Mouse (Mus musculus) left cerebral cortex, postnatal 14 days (tissue): Measurements from ENCODE around the gene Zmym3. TPM values are rescaled to one million over a fixed set of nuclear protein-coding genes. Genes with fewer than 3 reads are reported as not detected.
"Not testable (repeated sequence)": the region's sequence is repeated elsewhere in the genome, so short reads cannot be mapped to it uniquely, and the experiment has no call there.

Source experiments
- DNase-seq, 2 experiments: peaks; one replicate each; pipeline ENCODE4 v3.0.0; 2021 to 2022; ENCODE audit warnings: low spot score in 2 of 2, mixed read lengths in 1 of 2
- intact Hi-C: fragments of 180-260 bp; cut with DNase I; formaldehyde crosslinking; loops from one replicate; pipeline ENCODE4 v1.15.1; 2025
- total RNA-seq, 2 experiments: library from RNA; stranded (reverse); gene quantifications; 2 replicates each; pipeline ENCODE4 v1.2.3; 2021

Zmym3 gene
- total RNA-seq, 2 experiments from 2014 or later, result 138 to 143 TPM

DNA sequence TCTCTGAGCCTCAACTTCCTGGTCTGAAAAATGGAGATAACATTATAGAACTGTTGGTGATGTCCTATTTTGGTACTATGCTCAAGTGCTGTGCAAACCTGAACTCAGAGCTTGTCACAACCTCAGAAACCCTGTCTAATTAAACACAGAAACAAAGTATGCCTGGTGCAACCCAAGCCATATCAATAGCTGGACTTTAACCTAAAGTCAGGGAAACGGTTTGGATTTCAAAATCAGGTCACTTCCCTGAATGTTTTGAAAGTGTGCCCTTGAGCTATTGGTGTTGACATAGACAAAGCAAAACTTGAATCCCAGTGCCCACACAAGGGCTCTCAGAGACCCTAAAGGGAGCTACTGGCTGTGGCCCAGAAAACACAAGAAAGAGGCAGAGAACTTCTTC lies 40.9 kb downstream of the Zmym3 start:
- DNase-seq, result no peak
- intact Hi-C loops, result no loop called here

DNA sequence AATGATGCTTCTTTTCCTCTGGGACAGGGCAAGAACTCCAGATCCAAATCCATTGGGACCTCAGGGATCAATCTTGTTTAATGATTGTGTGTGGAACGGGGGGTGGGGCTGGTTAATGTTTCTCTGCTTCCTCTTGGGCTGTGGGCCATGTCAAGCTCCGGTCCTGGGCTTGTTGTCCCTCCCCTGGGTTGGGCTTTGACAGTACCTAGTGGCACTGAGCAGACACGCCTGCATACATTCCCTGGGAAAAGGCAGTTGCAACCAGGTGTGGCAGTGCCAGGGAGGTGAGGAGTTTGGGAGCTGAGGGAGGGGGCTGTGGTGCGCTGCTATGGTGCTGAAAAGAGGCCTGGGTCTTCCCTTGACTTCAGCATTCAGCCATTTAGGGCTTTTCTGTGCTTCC lies 43.6 kb downstream of the Zmym3 start:
- intact Hi-C loops, result no loop called here
- DNase-seq, result no peak

DNA sequence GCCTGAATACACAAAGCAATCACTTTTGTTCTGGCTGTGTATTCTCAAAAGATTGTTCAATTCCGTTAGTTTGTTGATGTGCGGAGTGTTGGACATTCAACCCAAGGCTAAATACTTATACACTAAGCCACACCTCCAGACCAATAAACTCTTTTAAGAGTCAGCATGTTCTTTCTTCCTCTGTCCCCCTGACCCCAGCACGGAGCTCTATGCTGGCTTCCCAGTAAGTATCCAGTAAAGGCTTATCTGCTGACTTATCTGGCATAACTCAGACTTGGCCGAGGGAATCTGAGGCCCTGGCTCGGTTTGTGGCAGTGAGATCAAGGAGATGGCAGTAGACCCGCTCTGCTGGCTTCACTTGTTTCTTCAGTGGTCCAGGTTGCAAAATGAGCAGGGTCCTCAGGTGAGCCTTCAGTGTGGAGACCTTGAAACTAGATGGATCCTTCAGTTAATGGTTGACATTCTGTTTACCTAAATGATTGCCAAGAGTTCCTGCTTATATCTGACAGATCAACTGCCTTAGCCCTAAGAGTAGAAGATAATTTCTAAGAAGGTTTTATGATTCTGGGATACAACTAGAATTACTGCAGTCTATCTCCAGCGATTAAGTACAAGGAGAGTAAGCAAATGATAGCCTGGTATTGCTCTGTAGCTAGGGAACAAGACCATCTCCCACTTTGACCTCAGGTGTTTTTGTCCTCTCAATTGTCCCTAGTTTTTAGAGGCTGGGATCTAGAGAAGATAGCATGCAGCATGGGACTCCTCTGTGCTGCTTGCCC lies 44.3 kb downstream of the Zmym3 start, which contains the start of gene Gjb1:
Gene Gjb1 (plus strand): TSS at position 189 of the 779 bp plus-strand sequence.
- intact Hi-C loops, result no loop called here
- DNase-seq, result no peak

DNA sequence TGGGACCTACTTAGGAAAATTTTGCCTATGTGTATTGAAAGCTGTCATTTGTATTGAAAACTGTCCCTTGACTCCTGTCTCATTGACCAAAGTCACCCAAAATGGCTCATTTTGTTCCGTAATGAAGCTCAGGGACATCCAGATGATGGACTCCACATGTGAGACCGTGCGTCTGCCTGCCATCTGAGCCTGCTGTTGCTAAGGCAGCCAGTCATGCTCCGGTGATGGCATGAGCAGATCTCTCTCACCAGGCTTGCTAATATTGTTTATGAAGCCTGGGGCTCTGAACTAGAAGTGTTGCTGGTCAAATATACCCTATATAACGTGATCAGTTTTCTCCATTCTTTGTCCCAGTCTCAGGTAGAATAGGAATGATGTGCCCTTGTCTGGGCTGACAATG lies 47.7 kb downstream of the Zmym3 start:
- no peak for DNase-seq
- intact Hi-C loops, result no loop called here

DNA sequence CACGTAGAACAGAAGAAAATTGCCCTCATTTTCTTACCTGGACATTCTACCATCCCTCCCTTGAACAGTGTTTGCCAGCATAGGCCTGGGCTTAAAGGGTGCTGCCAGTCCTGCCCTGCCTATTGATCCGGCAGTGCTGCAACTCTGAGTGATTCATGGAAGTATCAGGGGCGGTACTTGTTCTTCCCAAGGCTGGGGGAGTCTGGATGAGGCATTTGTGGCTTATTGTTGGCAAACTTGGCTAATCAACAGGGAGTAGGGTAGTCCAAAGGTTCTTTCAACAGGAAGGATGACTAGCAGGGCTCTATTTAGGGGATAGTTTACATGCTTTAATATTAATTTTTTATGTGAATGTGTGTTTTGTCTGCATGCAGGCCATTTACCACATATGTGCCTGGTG lies 50.1 kb downstream of the Zmym3 start:
- DNase-seq, result no peak
- intact Hi-C loops, result no loop called here

DNA sequence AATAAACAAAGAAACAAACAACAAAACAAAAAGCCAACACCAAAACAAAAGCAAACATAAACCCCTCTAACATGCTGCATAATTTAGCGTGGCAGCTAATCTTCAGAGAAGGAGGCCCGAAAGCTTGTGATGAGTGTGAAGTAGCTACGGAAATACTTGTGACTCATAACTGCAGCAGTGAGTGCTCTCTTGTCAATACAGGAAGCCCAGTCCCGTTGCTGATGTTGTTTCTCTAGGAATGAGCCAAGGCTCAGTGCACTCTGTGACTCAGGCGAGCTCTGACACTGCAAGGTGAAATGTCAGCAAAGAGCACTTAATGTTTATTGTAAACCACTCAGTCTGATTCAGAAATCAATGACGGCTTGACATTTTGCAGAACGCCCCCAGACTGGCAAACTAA lies 51.6 kb downstream of the Zmym3 start:
- intact Hi-C loops, result no loop called here

DNA sequence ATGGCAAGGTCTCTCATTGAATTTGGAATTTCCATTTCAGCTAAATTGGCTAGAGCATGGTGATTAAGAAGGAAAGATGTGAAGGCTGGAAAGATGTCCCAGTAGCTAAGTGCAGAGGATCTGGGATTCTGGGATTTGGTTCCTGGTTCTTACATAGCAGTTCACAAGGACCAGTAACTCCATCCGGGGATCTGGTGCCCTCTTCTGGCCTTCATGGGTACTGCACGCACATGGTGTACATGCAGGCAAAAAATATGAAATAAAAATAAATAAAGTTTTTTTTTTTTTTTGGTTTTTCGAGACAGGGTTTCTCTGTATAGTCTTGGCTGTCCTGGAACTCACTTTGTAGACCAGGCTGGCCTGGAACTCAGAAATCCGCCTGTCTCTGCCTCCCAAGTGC lies 61.7 kb downstream of the Zmym3 start:
- intact Hi-C loops, result not testable (repeated sequence)

More for the DNA sequence above, 51.6 kb downstream of the Zmym3 start:
- DNase-seq, result no peak

More for the DNA sequence above, 61.7 kb downstream of the Zmym3 start:
- not testable (repeated sequence) for DNase-seq

Other genes starting within 250 kb of the Zmym3 start
- 10 to 100 TPM; 61.7 to 73.7 TPM for gene Snx12, start 198.3 kb downstream of the Zmym3 start, total RNA-seq
- 10 to 100 TPM; 13.6 to 15.4 TPM for gene Foxo4, start 166.3 kb downstream of the Zmym3 start, total RNA-seq
- not detected for gene Gm614, start 156.9 kb downstream of the Zmym3 start, total RNA-seq
- gene Il2rg, start 152.6 kb downstream of the Zmym3 start, total RNA-seq, result 1 to 10 TPM; 3.0 to 3.1 TPM
- not detected for gene Gm20489, start 151.8 kb downstream of the Zmym3 start, total RNA-seq
- 10 to 100 TPM; 21.1 to 22.7 TPM for gene Med12, start 146.8 kb downstream of the Zmym3 start, total RNA-seq
- gene Nlgn3, start 121.7 kb downstream of the Zmym3 start, total RNA-seq, result 100 to 1,000 TPM; 220 to 223 TPM
- 1 to 10 TPM; 1.3 to 4.7 TPM for gene Gjb1, start 44.5 kb downstream of the Zmym3 start, total RNA-seq
- gene Nono, start 8.5 kb upstream of the Zmym3 start, total RNA-seq, result 100 to 1,000 TPM; 130 to 140 TPM
- under 1 TPM; 0.90 to 0.91 TPM for gene Itgb1bp2, start 28.2 kb upstream of the Zmym3 start, total RNA-seq
- 10 to 100 TPM; 48.8 to 49.8 TPM for gene Taf1, start 111.9 kb upstream of the Zmym3 start, total RNA-seq
- 100 to 1,000 TPM; 183 to 190 TPM for gene Ogt, start 219.2 kb upstream of the Zmym3 start, total RNA-seq